Mouse (Mus musculus): ENCODE measurements at regions not wholly inside any gene's neighbourhood (a gene's known extent, or its start where the extent isn't known, plus 50 kb on each side); places are given as distances from the start of the nearest gene placed in this dataset.
"Not testable (repeated sequence)": the region's sequence is repeated elsewhere in the genome, so short reads cannot be mapped to it uniquely, and the experiment has no call there.

DNA sequence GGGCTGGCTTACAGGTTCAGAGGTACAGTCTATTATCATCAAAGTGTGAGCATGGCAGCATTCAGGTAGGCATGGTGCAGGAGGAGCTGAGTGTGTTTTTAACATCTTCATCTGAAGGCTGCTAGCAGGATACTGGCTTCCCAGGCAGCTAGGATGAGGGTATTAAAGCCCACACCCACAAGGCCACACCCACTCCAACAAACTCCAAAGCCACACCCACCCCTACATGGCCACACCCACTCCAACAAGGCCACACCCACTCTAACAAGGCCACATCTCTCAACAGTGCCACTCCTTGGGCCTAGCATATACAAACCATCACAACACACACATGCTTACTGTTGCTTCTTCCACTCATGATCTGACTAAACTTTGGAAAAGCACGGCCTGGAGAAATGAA lies 172.5 kb downstream of the Msrb3 start:
- DNase-seq, result no peak

DNA sequence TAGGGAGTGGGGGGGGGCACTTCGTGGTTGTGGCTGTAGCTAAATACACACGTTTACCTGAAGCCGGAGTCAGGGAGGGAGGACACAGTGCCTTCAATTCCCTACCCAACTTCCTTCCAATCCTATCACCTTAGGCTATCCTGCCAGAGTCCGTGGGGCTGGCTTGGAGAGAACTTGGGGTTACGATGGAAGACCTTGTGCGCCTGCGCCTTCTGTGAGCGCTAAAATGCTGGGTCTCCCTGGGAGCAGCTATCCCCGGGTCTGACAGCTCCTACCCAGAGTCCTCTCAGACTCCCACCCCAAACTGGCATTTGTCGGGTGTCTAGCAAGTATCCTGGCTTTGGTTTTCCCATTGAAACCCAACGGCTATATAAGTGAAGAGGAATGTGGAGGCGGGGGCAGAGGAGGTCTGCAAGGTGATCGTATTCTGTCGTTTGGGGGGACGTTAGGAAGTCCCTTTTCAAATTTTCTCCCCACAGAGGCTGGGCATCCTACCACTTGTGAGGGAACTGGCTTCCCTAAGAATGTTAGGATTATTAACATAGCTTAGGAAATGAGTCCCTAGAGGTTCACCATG lies 176.9 kb downstream of the Msrb3 start:
- DNase-seq, result no peak

DNA sequence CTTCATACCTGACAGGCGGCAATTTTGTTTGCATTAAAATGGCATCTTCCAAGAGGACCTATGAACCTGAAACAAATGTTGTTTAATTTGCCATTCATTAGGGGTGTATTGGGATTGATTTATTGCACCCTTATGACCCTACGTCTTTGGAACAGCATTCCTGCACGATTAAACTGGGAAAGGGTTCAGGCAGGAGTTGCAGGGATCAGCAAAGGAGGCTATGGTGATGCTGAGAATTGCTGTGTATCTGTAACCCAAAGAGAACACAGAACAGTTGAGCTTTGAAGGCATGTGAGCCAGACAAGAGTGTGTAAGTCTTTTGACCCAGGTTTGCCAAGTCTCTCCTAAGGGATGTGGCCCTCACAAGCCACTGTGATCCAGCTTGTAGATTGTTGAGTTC lies 177.9 kb downstream of the Msrb3 start:
- DNase-seq, result no peak

DNA sequence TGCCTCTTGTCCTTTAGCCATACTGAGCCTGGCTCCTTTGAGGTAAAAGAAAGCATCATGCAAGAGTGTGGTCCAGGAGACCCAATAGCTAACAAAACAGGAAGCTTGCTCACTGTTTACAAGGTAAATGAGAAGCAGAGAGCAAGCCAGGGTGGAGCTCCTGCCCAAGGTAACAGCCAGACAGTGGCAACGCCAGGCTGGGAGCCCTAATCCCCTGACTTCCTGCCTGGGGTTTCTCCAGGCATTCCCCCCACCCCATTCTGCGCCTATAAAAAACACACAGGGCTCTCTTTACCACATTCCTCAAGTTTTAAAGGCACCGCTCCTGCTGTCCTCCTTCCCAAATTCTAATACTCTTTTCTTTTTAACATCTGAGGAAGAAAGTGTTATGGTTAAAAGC lies 178.8 kb downstream of the Msrb3 start:
- DNase-seq, result no peak

DNA sequence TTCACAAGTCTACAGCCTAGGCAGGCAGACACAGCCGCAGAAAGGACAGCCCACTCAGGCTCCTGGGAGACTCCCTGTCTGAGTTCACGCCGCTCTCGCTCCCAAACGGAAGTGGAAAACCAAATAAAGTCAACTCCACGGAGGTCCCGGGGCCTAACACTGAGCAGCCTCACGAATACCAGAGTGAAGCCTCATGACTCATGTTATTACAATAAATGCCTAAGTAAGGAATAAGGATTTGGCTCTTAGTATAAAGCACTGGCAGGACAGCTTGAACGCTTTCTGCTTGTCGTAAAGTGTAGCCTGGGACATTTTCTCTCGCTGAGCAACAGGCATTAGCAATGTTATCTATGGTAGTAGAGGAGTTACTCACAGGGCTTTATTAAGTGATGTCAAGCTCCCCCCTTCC lies 181.7 kb downstream of the Msrb3 start:
- DNase-seq, result peak; percentile 69

DNA sequence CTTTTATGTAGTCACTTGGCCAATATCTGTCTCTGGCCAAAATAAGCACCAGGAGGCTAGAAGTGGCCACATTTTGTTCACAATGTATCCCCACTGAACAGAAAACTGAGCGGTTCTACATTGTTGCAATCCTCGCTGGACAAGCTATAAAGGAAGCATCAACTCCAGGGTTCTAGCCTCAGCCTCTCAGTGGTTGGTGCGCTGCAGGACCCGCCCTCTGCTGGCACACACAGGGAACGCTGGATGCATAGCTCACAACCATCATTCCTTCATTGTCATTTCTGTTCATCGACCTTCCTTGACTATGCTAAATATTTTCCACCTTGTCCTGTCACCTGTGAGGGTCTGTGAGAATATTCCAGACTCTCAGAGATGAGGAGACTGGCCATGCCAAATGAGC lies 182.5 kb downstream of the Msrb3 start:
- DNase-seq, result no peak

DNA sequence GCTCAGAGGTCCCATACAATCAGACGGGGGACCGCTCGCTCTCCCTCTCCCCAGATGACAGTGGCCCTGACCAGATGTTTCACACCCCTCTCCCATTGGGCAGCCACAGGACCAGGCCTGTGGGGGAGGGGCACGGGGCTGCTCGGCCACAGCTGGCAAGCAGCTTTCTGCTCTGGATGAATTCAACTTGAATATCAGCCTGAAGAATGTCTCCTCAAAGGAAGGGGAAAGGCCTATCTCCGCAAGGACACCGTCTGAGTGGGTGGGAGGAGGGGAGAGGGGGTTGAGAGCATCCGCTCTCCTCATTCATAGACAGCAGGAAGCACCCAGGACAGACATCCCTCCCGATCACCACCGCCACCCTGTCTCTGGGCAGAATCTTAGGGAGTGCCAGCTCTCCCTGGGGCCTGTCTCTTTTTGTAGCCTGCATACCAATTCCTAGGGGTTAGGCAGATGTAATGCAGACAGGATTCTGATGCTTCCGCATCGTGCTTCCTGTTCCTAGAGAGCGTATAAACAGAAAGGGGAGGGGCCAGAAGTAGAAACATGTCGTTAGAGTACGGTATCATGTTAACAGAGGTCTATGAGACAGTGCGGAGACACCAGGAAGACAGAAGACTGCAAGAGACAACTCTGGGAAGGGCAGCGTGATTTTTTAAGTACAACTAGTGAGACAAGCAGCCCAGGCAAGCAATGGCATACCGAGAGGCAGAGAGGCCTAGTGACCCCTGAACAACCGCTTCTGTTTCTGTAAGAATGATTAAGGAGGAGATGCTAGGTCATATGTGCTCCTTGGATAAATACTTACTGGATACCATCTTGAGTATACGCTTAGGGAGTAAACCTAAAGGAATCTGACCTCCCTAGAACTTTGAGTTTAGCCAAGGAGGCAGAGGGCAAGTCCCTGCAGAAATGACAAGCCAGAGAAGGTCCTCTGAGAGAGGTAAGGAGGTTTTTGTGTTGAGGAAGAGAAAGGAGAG lies 190.8 kb downstream of the Msrb3 start:
- peak; percentile 61 for DNase-seq

DNA sequence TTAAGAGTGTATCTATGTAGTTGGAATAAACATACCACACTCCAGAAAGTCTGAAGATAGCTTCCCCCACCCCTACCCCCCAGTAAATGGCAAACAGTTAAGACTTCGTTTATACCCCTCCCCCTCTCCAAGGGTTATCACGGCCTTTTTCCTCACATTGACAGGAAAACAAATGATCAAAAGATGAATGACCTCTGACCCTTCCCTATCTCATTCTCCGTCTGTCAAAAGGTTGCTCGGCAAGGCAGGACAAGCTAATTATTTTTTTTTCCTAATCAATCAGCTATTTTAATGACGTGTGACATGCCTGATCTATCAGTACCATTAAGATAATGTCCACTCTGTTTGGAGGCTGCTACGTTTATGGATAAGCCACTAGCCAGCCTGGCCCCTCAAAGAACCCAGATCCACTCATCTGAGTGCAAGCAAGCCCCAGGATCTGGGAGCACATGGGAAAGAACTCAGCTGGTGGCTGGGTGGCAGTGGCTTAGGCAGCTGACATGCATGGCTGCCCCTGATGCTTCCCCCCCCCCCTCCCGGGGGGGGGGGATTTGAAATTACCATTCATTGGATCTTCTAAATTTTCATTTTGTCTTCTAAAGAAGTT lies 192.1 kb downstream of the Msrb3 start:
- no peak for DNase-seq

DNA sequence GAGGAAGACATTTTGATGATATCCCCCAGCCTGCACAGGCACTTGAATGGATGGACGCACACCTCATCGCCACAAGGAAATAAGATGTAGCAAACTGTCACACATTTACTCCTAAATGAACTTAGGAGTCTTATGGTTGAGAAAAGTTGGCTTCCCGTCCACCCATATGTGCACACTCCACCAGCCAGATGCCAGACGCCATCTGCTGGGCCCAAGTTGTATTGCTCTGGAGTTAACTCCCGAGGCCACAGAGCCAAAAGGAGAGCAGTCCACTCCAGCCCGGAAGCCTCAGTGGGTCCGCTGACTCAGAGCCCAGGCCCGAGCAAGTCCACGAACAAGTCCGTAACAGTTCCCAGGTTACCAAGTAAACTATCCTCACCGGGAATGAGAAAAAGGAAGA lies 197.1 kb downstream of the Msrb3 start:
- peak; percentile 91 for DNase-seq

DNA sequence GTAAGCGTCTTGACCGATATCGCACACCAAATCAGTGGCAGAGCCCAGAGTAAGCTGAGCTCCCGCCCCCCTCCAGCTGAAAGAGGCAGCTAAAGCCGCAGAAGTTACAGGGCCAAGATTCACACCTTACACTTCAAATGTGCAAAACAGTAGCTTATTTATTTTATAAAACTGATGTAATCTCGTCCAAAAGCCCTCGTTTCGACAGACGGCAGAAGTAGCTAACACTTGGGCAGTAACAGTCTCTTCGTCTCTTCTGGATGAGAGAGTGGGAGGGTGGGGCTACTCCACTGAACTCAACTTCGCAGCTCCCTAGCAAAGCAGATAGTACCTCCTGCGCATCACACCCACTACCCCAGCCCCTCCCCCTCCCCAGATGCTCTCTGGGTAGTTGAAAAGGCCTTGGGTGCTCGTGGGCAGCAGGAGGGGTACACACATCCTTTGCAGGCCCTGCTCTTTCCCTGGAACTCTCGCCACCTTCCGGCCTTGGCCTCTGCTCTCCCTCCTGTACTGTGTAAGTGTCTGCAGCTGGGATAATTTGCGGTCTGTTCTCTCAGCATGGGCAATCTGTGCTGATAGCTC lies 201.5 kb downstream of the Msrb3 start:
- peak; percentile 11 for DNase-seq

DNA sequence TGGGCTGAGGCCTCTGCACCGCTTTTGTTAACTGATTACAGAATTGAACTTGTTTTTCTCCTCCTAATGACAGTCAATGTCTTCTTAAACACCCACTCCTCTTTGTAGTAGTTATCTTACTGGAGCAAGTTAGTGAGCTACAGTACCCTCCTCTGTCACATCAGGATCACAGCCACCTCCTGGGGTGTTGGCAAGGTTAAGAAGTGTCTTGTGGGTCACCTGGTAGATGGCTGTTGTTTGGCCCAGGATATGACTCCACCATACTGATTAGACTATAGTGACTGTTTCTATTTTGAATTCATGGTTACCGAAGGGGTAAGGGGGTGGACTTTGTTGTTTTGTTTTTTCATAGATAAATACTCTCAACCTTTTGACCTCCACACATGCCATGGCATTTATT lies 202.4 kb downstream of the Msrb3 start:
- no peak for DNase-seq

DNA sequence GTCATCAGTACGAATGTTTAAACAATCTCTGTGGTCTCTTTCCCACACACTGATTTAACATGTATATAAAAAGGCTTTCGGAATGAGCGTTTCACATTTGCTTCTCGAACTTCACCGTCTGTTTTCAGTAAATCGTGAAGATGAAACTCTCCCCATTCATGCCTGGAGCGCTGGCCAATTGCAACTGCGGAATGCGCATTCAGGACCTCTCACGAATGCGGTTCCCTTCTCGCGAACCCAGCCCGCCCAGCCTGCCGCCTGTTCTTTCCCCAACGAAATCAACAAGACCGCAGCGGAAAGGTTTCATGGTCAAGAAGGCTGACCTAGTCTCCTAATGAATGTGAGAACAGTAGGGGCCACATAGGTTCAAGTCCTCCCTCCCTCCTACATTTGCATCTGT lies 204.4 kb downstream of the Msrb3 start:
- DNase-seq, result peak; percentile 39

DNA sequence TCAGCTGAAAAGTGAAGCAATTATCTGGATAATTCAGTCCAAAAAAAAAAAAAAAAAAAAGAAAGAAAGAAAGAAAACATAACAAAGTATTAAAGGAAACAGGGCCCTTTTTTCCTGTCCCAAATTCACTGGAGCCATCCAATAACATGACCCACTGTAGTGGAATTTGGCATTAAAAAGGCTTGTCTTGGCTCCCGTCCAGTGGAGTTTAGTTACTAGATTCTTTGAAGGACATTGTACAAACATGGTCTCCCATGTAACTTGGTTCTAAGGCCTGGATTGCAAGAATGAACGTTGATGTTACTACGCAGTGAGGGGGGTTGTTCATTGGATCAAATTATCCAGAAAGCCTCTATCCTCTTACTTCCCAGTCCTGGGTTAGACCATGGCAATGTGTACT lies 207.4 kb downstream of the Msrb3 start:
- DNase-seq, result peak; percentile 82

DNA sequence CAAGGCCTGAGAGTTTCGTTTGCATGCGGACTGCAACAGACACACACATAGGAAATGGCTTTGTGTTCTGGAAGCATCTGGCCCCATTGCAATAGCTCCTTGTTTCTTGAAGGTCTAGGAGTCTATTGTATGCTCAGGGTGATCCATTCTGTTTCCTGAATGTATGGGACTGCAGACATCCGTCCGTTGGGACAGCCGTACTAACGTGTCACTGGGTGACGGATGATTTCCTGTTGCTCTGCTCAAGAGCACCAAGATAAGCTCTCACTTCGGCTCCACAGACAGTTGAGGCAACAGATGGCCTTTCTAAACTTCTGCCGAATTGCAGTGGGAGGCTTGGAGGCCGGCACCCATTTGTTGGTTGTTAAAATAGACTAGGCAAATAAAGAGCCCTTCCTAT lies 209.9 kb upstream of the Hmga2 start:
- no peak for DNase-seq

DNA sequence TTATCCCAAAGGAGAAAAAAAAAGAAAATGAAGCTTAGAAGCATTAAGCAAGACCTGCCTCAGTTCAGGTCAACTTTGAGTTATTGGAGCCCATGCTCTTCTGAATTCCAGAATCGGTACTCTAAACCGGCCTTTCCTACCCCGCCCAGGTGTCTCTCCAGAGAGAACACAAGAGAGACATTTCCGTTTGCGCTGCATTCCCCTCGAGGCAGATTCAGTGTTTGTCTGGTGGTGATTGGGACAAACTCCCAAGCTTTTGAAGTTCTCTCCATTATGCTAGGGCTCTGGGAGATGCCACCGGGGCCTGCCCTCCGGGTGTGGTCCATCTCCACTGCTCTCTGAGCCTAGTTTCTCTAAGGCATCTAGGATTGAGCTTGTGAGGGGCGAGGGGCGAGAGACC lies 205.8 kb upstream of the Hmga2 start:
- no peak for DNase-seq

DNA sequence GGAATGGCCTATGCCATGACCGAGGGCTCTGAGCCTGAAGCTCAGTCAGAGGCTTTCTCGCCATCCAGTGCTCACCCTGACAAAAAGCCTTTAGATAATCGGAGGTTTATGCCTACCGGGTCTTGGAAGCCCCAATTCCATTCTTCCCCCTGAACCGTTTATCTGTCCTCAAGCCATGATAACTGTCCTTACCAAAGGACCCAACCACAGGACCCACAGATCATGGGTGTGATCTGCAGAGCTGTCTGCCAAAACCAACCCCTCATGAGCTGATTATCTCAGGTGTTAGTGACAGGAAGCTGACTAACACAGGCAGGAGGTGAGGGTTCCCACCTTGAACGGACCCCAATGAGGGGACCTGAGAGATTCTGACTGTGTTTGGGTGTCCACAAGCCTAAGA lies 203.7 kb upstream of the Hmga2 start:
- DNase-seq, result no peak

DNA sequence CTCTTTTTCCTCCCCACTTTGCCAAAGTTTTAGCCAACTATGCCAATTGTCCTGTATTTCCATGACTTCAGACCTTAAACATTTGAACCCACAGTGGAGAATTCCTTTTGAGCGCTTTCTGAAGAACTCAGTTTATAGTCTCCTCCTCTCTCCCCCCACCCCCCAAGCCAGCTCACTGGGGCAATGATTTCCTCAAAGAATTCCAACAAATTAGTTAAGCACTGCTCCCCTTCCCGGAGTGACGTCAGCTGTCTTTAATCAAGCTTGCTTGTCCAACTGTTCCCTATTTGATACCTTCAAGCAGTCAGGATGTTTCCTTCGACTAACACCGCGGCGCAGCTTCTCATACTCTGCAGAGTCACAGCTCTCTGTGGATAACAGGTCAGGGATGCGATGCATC lies 202.0 kb upstream of the Hmga2 start:
- DNase-seq, result no peak

DNA sequence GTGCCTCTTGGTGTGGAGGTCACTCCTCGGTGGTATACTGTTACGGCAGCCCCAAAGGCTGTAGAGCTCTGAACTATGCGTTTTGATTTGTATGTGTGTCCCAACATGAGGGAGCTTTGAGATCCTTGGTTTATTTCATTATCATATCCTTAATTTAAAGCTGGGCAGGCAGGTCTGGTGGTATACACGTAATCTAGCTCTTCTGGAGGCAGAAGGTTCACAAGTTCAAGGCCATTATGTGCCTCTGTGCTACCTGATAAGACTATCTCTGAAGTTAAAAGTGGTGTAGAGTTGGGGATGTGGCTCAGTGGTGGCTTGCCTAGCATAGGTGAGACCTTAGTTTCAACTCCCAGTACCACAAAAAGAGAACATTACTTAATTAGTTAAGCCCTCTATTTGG lies 199.1 kb upstream of the Hmga2 start:
- no peak for DNase-seq

DNA sequence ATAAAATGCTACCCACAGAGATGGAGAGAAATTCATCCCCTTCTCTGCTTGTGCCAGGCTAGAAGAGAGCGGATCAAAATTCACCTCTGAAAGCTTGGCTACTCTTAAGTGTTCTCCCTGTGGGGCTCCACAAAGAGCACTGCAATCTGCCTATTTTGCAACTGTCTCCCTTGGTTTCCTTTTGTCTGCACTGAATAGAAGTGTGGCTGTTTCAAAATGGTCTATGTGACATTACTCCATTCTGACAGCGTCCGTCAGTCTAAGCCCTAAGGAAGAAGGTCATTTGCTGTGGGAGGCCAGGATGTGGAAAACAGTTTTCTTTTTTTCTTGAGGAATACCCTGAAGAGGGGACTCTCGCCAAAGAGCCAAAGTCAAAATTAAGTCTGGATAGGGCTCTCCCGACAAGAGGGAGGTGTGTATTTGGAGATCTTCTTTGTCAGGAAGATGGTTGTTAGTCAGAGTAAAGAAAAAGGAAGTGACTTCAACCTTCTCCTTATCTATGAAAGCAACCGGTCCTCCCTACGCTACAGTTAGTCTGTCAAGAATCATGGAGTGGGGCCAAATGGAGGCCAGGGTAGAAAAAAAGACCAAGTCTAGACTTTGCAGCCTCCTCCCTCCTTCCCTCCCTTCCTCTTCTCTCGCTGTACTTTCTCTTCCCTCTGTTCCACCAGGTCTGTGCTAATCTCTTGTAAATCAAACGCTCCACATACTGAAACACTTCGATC lies 198.2 kb upstream of the Hmga2 start:
- peak; percentile 31 for DNase-seq

DNA sequence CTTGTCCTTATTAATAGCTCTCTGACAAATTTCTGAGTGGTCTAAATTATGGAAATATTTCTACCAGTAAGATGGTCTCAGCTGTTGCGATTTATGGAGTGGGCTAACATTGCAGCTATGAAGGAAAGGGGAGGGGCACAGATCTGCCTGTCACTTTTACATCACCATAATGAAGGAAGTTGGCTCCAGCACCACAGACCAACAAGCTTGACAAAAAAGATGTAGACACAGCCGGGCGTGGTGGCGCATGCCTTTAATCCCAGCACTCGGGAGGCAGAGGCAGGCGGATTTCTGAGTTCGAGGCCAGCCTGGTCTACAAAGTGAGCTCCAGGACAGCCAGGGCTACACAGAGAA lies 191.4 kb upstream of the Hmga2 start:
- DNase-seq, result not testable (repeated sequence)

DNA sequence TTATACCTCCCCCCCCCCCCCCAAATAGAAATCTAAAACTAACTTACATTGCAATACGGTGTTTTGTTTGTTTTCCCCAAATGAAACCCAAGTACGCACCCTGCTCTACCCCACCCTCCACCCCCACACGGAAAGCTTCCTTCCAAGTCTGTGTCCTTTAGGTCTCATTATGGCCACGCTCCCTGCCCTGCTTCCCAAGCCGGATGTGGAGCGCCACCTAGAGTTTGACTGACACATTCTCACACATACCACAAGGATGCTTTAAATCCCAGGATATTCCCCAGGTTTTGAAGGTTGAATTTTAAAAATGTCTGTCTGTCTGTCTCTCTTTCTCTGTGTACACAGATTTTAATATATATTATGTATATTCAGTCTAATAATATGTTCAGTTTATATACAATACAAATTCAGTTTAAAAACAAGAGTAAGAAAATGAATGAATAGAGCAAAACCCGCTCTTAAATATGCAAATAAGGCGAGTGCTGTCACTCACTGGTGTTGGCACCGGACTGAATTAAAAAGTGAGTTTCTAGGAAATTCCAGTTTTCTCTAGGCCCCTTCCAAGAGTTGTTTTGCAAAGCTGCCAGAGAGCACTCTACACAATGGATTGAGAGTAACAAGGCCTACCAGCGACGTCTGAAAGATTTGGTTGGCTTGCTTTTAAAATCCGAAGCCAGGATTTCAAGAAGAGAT lies 190.9 kb upstream of the Hmga2 start:
- peak; percentile 78 for DNase-seq

DNA sequence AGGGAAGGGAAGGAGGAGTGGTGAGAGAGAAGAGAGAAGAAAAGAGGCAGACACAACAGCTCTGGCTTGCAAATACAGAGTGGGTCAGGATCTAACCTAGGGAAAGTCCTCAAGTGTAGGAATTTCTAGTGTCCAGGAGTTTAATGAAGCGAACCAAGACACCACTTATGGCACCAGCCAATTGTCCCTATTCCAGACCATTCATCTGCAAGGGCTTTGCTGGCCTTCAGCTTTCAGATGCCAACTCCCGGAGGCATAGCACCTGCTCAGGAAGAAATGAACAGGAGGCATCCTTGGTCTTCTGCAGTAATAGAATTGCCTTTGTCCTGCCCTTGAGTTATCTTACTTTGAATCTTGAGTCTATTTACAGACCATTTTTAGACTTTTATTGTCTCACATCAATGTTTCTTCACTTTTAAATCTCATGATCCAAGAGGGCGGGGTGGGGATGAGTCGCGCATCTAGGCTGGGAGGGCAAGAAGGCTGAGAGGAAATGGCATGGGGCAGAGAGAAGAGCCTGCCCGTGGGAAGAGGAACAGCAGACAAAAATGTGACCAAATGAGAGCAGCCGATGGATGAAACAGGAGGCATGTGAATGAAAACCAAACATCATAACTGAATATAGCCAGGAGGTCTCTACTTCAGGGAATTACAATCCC lies 190.1 kb upstream of the Hmga2 start:
- no peak for DNase-seq

Measured in heart, postnatal 4 days (tissue).